Mouse (Mus musculus): ENCODE measurements around the gene Crispld2.

The Crispld2 gene

DNA sequence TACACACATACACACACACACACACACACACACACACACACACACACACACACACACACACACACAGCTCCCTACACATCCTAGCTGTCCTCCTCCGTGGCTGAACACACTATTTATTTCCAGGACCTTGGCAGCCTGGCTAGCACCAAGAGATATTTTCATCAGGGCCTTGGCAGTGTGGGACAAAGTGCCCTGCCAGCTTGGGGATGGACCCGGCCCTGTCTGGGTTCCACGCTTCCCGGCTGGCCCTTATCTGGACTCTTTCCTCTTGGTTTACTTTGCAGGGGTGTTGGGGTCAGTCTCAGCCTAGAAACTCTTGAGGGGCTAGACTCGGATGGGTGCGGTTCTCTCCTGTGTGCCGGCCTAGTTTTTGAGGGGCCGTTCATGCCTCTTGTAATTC, 8.2 kb downstream of the Crispld2 start:
- DNase-seq (ENCODE audit: low spot score) = no peak

DNA sequence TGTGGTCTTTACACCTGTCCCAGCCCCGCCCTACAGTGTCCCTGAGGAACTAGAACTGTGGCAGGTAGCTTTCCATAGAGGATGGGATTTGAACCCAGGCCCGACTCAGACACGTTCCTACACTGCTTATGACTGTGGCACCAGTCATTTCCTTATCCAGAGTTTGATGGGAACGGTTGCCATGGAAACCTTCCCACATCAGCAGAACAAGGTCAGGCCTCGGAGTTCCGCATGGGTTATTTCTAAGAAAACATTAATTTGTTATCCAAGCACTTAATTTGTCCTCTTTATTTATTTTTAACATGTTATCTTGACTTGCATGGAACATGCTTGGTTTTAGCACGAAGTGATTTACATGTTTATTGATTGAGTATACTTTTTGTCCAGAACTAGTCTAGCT, 9.5 kb downstream of the Crispld2 start:
- peak; percentile 38 for DNase-seq (ENCODE audit: low spot score)

DNA sequence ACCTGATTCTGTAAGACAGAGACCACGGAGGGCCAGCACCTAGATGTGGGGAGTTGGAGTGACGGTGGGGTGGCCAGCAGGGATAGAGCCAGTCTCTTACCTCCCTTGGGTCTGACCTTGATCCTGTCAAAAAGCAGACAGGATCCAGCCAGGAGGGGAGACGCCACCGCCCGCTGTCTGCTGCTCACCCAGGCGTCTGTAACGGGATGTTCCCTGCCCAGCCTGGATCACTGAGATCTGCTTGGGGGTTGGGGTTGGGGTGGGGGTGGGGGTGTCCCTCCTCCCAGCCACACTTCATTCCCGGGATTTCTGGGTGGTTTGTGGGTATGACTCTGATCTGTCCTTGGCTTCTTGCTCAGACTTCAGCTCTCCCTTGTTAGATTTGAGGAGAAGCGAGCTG, 10.1 kb downstream of the Crispld2 start:
- DNase-seq (ENCODE audit: low spot score) = no peak

DNA sequence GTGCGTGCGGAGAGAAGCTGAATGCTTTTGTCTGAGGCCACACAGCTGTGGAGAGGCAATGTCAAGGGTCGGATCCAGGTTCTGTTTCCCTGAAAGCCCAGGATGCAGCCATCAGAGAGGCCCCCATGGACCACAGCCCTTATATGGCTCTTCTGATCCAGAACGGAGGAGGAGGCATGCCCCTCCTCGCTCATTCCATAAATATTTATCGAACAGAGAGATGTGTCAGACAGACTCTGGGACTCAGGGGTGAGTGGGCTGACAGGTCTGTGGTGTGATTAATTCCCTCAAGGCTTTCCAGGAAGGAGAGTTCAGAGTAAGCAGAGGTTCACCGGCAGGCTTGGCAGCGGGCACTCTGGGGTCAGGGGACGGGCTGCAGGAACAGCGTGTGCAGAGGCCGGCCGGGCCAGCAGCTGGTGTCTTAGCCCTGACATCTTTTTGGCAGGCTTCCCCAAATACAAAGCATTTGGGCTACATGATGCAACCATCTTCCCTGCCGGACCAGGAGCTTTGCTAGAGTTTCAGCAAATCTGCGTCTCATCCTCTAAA, 12.0 kb downstream of the Crispld2 start:
- DNase-seq (ENCODE audit: low spot score) = peak; percentile 77

DNA sequence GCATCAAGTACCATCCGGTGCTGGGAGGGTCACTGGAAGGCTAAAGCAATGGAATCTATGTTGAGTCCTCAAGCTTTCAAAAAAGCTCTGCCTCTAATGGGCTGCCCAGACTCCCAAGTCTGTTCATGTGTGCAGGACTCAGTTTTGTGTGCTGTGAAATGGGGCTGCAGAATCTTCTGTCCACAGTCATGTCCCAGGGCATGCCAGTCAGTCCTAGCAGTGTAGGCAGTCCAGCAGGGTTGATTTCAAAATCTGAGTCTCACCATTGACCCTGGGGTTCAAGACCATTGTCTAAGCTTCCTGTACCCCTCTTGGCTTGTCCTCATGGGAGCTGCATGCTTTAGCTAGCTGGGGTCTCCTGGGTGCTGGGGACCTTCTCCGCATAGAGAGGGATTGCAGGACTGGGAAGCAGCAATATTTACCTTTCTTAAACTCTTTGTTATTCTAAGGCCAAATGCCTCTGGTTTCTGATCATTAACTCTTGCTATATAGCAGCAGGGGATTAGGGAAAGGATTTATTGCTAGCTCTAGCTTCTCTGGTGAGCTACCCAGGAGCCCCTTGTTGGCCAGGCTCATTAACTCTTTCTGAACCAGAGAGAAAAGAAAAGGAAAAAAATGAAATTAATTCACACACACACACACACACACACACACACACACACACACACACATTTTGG, 12.6 kb downstream of the Crispld2 start:
- DNase-seq (ENCODE audit: low spot score) = peak; percentile 29

DNA sequence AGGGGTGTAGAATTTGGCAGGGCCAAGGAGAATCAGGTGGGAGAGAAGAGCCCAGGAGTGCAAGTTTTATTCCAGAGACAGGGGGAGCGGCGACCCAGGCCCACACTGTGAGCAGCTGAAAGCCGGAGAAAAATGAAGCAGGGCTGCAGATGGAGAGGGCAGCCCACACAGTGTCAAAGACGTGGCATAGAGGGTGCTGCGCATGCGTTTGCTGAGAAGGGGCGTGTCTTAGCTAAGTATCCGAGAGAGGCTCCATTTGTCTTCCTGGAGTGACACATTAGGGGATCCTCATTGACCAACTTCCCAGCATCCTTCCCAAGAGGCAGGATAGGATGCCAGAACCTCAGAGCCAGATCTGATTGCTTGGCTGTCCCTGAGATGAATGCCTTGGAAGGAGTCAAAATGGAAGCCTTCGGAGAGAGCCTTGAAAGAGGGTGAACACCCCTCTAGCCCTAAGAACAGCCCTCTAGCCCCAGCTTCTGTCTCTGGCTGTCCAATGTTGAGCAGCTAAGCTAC, 14.5 kb downstream of the Crispld2 start:
- DNase-seq (ENCODE audit: low spot score) = peak; percentile 62

DNA sequence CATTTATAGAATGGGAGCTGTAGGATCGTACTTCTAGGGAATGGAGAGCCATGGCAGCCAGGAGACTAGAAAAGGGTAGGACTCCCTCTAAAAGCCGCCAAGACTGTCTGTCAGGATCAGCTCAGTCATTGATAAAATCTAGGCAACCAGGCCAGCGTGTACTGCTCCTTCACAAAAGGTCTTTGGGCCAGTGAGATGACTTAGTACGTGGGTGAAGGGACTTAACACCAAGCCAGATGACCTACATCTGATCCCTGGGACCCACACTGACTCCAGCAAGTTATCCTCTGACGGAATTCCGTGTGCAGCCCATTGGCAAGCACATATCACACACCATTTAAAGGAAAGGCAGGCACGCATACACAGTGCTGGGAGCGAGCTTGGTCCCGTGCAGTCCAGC, 14.9 kb downstream of the Crispld2 start:
- DNase-seq (ENCODE audit: low spot score) = no peak

DNA sequence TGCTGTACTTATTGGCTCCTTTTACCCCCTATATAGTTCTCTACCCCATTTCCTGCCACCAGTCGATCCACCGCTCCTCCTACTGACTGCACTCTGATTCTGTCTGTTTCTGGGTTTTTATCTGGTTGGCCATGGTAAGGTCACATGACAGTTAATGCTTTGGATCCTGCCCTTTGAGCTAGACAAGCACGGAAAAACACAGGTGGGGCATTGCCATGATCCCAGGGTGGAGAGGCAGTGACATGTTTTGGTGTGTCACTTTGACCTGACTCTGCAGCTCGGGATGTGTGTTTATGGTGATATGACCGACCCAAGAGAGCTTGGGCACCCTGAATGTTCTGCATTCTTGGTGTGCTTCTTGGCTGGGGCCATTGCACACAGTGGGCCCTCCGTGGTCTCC, 17.0 kb downstream of the Crispld2 start:
- no peak for DNase-seq (ENCODE audit: low spot score)

DNA sequence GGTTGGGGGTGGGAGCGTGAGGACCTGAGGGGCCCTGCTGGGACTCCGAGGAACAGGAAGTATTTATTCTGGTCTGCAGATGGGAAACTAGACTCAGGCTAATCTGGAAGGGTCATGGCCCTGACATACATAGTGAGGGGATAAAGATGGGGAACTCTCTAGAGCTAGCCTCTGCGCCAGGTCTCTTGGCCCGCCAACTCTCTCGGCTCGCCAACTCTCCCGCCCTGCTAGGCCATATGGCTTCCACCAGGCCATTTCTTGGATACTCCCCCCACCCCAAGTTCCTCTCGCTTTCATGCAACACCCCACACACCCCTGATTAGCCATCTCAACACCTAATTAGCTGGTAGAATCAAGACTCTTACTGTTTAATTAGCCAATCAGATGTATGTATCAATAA, 20.3 kb downstream of the Crispld2 start:
- no peak for DNase-seq (ENCODE audit: low spot score)

DNA sequence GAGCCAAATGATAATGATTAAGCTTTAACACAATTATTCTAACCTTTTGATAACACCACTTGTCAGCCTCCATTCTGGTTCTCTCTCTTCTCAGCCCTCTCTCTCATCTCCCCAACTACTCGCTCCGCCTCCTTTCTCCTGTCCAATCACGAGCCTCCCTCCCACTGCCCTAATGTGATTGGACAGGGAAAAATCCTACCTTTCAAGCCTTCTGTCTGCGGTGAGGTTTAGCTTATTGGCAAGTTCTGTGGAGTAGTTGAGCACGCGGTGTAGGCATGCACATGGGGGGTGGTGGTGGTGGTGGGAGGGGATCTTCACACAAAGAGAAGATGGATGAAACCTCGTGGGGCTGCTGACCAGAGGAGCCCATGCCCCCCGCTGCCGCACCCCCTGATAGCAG, 20.7 kb downstream of the Crispld2 start:
- peak; percentile 73 for DNase-seq (ENCODE audit: low spot score)

DNA sequence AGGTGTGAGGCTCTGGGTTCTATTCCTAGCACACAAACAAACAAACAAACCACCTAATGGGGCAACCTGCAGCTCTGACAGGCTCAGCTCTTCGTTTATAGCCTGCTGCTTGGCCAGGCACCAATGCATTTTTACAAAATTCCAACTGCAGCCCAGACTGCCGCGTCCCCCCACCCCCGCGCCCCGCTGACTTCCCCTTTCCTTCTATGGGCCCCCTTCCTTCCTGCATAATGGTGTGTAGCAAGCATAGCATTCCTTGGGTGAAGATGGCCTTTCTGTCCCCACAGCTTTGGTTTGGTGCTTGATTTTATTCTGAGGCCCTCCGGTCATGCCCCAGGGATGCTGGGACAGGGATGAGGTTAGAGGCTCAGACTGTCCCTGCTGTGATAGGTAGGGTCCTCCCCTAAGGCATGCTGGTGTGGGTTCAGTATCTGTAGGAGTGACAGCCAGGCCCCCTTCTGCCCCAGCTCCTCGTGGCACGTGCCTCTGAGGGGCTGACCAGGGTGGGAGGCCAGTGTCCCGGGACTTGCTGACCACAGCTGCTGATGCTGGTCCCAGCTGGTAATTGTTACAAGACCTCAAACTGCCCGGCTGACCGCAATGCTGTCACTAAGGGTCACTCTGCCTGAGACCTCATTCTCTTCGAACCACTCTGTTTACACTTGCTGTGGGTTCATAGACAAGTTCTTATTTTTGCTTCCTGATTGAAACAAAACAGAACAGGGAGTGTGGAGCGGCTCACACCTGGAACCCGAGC, 22.2 kb downstream of the Crispld2 start:
- DNase-seq (ENCODE audit: low spot score) = no peak

DNA sequence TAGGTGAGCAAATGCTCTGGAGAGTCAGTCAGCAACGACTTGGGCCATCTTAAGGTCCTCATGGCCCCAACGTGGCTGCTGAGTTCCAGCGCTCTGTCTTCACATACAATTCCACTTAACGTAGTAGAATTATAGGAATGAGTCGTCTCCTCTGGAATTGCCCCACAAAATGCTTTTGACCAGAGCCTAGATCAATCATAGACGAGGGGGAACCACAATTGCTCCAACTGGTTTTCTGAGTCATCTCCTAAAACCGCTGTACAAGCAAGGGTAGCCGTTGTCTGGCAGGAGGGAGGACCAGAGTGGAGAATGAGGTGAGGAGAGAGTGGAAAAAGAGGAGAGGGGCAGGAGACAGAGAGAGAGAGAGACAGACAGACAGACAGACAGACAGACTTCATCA, 23.7 kb downstream of the Crispld2 start:
- DNase-seq (ENCODE audit: low spot score) = no peak

DNA sequence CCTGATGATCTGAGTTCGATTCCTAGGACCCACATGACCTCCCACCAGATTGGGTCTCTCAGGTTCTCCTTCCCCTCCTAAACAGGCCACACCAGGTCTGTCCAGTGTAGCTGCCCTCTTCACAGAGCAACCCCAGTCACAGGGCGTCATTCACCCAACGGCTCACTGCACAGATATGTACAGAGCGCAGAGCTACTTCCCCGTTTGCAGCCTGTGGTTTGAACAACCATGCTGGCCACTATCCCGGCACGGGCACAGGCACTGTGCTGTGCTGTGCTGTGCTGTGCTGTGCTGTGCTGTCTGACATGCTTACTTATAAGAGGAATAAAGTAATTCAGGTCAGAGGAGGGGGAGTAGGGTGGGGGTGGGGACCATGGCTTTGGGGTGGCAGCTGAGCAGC, 24.2 kb downstream of the Crispld2 start:
- no peak for DNase-seq (ENCODE audit: low spot score)

DNA sequence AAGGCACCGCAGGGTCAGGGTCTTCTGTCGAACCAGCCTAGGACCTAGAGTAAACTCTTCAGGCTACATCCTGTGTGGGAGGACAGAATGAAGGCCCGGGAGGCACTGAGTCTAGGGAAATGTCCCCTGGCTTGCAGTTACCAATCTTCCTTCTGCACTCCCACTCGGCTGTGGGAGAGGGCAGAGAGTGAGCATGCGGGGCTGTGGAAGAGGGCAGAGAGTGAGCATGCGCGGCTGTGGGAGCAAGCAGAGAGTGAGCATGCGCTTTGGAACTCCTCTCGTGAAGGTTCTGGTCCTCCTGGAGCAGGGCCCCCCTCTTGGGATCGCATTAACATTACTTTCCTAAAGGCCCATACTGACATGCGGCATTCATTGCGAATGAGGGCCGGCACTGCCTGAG, 25.1 kb downstream of the Crispld2 start:
- no peak for DNase-seq (ENCODE audit: low spot score)

DNA sequence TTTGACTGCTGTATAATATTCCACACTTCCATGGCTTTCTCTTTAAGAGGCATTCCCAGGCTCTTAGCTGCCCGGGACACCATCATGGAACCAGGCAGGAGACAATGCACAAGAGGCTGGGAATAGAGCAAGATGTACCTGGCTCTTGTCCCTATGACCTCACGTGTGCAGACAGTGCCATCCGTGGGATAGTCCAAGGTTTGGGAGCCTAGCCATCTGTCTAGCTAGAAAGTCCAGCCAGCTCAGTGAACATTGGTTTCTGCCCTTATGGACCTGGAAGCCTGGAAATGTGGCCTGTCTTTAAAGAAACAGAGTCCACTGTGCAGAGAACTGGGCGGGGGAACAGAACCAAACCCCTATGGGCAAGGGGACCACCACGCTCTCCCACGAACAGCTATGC, 25.5 kb downstream of the Crispld2 start:
- DNase-seq (ENCODE audit: low spot score) = no peak

DNA sequence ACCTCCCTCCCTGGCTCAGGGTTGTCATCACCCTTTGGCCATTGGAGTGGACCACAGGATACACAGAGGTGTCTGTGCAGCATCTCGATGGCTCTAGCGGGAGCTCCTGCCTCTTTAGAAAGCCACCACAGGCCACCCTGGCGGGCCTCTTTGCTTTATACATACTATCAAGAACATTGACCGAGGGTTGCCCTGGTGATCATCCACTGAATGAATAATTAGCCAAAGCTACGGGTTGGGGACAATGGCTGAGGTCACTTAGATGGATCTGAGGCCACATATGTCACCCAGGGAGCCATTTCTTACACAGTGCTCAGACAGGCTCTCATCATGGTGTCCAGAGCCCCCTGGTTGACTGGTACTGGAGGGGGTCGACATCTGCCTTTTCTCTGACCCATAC, 26.1 kb downstream of the Crispld2 start:
- peak; percentile 38 for DNase-seq (ENCODE audit: low spot score)

DNA sequence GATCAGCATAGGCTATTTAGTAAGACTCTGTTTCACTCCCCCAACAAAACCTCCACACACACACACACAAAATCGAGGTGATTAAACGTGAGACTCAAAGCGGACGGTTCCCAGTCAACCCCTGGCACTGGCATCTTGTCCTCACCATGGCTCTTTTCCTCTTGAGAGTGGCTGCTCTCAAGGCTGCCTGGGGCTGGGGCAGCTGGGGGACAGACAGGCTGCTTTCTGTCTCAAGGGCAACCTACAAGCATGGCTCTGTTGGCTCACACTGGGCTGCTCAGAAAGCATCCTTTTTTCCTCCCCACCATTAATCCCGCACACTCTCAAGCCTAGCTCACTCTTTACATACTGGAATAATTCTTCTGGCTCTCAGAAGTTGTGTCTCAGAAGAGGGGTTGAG, 27.1 kb downstream of the Crispld2 start:
- DNase-seq (ENCODE audit: low spot score) = no peak

DNA sequence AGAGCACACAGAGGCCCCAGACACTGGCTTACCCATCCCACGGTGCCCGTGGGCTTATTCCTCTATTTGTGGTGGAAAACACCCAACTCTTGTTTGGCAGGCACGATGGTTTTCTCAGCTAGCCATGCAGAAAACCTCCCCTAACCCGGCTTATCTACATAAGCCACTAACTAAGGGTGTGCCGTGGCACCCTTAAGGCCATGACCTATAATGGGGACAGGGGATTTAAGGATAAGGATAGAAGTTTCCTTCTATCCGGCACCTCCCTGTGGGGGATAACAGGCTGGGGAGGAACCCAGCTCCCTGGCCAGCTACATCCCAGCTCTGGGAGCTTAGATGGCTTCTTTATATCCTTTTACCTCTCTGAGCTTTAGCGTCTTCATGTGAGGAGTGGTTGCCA, 28.1 kb downstream of the Crispld2 start:
- DNase-seq (ENCODE audit: low spot score) = no peak

DNA sequence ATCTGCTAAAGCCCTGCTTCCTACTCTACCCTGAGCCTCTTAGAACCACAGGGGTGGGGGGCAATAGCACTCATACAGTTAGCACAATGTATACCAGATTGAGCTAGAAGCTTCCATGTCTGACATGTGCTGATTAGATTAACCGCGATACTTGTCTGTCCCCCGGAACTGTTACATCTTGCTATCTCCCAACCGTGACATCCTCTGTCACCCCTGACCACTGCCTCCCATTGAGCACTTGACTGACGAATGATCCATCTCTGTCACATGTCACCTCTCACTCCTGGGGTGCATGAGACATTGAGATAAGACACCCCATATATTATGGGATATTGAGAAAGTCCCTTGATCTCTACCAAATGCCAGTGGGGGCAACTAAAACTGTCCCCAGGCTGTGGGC, 34.0 kb downstream of the Crispld2 start:
- no peak for DNase-seq (ENCODE audit: low spot score)

DNA sequence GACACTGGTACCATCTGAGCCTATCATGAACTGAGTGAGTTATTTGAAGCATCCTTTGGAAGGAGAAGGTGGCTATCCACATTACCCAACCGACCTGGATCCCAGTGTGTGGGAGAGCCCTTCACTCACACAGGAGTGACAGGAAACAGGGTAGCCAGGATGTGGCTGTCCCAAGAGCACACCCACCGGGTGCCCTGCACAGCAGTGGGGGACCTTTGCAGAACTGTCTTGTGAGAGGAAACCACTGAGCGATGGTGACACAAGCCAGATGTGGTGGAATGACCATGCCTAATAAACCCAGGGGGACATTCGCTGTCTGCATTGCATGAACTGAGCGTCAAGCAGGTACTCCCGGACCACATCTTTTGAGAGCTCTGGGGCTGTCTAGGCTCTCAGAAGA, 34.8 kb downstream of the Crispld2 start:
- DNase-seq (ENCODE audit: low spot score) = no peak

DNA sequence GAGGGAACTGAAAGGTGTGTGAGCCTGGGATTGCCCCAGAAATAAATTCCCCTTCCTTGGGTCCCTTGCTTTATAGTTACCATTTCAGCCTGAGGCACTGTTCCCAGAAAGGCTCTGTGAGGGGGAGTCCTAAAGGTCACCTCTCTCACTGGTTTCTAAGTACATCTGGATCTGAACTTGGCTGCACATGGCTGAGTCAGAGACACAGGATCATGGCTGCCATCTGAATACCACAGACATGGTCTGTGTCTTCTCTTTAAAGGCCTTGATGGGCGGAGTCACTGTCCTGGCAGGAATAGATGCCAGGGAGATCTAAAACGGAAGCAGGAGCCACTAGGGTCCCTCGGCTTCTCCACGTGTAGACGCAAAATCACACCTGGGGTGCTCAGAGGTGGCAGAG, 38.2 kb downstream of the Crispld2 start:
- no peak for DNase-seq (ENCODE audit: low spot score)

DNA sequence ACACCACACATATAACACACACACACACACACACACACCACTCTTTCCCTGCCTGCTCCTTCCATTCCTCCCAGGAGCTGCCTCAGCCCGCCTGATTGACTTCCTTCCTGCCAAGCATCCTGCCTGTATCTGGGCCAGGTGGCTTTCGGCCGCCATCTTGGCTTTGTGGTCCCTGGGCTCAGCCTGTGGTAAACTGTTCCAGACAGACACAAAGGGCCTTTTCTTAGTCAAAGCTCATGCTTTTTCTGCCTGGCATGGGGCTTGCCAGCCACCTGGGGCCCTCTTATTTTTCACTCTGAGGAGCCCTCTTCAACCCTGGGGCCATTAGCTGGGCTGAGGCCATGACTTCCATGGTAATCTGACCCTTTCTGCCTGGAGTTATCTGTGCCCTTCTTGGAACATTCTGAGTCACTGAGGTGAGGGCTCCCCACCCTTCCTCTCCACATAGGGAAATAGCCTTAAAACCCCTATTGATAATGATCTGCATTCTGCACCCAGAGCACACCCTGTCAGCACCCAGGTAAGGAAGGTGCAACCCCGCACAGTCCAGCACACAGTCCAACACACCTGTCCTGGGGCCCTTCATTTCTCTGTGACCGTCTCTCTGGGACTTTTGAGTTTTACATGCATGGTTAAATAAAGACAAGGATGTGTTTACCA, 40.4 kb downstream of the Crispld2 start:
- DNase-seq (ENCODE audit: low spot score) = no peak

DNA sequence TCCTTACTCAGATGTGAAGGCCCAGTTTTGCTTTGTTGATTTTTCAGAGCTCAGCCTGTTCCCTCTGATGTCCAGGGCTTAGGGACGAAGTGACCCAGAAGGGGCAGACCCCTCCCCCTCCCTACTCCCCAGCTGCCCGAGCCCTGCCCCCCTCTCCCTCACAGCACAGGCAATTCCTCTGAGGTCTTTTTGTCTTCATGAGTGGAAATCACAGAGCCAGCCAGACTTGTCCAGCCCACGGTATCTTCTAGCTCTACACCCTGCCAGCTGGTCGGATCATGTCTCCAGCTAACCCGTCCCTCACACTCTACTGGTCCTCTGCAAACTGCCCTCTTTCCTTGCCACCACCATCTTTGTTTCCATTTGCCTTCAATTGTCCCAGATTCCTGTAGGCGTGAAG, 42.2 kb downstream of the Crispld2 start:
- DNase-seq (ENCODE audit: low spot score) = peak; percentile 54
